Mouse (Mus musculus): Measurements from ENCODE around the gene Spop.

DNA sequence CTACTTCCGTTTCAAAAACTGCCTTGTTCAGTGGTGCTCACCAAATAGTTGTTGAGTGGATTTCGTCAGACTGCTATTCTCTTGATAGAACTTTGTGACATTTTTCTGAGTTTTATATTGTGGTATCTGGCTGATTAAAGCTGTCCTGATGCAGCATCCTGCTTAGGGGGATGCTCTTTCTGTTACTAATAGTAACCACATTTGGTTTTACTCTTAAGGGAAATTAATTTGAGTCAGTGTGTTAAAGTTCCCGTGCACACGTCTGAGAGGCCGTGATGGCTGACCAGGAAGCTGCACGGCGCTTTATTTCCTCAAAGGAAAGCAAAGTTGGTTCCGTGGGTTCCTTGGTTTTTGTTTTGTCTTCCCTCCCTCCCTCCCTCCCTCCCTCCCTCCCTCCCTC, 41.5 kb downstream of the Spop start:
- TF ChIP-seq GATA1 (IDR thresholded peaks at IDR 0.05; ENCODE audit: borderline replicate concordance, low read length) (no peak), FLI1 (IDR thresholded peaks at IDR 0.05; ENCODE audit: low read length) (no peak)

Measured in megakaryocyte, embryonic 14.5 days (primary cell).